Mouse (Mus musculus) CH12.LX (cell line): ENCODE data around the gene B230104I21Rik. TPM values are rescaled to one million over a fixed set of nuclear protein-coding genes. Genes with fewer than 3 reads are reported as not detected.

Experiments
- DNase-seq: peaks from one replicate; pipeline ENCODE4 v3.0.0-alpha.2; 2013; ENCODE audit errors: extremely low read depth
- H3K27ac ChIP-seq: 2 replicates; pipeline ENCODE4 v1.5.1; 2012; ENCODE audit warnings: low read depth, mild to moderate bottlenecking, control low read depth, moderate library complexity; ENCODE audit not compliant: insufficient read depth
- H3K27me3 ChIP-seq: replicated peaks from 2 replicates; pipeline ENCODE3; 2012; ENCODE audit warnings: inconsistent platforms
- H3K36me3 ChIP-seq, 2 experiments: replicated peaks in 1 of 2; 2 replicates each; pipeline versions ENCODE3 to v1.6.1; 2012; ENCODE audit warnings: inconsistent platforms in 1 of 2, low read length in 1 of 2, mild to moderate bottlenecking in 1 of 2, mixed read lengths in 1 of 2, moderate library complexity in 1 of 2; ENCODE audit not compliant: control insufficient read depth in 1 of 2, insufficient read depth in 1 of 2
- H3K4me1 ChIP-seq, 2 experiments: 2 replicates each; pipeline ENCODE4 v1.6.1; 2012; ENCODE audit warnings: inconsistent platforms in 1 of 2, moderate library complexity in 1 of 2; ENCODE audit not compliant: insufficient read depth in 2 of 2, control insufficient read depth in 1 of 2
- H3K4me2 ChIP-seq: 2 replicates; pipeline ENCODE4 v1.6.1; 2012; ENCODE audit warnings: low read depth, mild to moderate bottlenecking, control low read depth; ENCODE audit not compliant: poor library complexity, insufficient read depth, severe bottlenecking
- H3K4me3 ChIP-seq, 3 experiments: fragments of 150-350 bp in 1 of 3; sonication (generic) in 1 of 3; replicated peaks in 1 of 3; 2 replicates each; pipeline versions ENCODE3 to v1.5.1; 2011 to 2012; ENCODE audit warnings: low read depth in 2 of 3, low read length in 2 of 3, mild to moderate bottlenecking in 2 of 3, moderate library complexity in 2 of 3, control low read depth in 1 of 3, improper control_type of control experiment in 1 of 3, inconsistent platforms in 1 of 3, mixed read lengths in 1 of 3; ENCODE audit not compliant: poor library complexity in 1 of 3
- H3K79me2 ChIP-seq: replicated peaks from 2 replicates; pipeline ENCODE4 v1.6.1; 2012; ENCODE audit warnings: mild to moderate bottlenecking, moderate library complexity; ENCODE audit not compliant: control insufficient read depth, poor library complexity, insufficient read depth, severe bottlenecking; ENCODE audit errors: extremely low read depth
- H3K9ac ChIP-seq: 2 replicates; pipeline ENCODE4 v1.6.1; 2012; ENCODE audit warnings: low read depth, mild to moderate bottlenecking, control low read depth, moderate library complexity; ENCODE audit not compliant: insufficient read depth
- H3K9me3 ChIP-seq: replicated peaks from 2 replicates; pipeline ENCODE3; 2012; ENCODE audit warnings: low read length, inconsistent platforms, mixed read lengths
- CHD1 ChIP-seq: IDR thresholded peaks from 2 replicates; pipeline ENCODE4 v1.6.1; 2012; ENCODE audit warnings: low read depth, low read length, improper control_type of control experiment, inconsistent platforms
- CHD2 ChIP-seq: IDR thresholded peaks from 2 replicates; pipeline ENCODE4 v1.6.1; 2011; ENCODE audit warnings: low read length, improper control_type of control experiment
- CTCF ChIP-seq, 2 experiments: IDR thresholded peaks in 1 of 2; conservative IDR thresholded peaks in 1 of 2; 2 replicates each; pipeline ENCODE4 v1.5.1; 2011 to 2012; ENCODE audit warnings: low read depth in 2 of 2, low read length in 2 of 2, improper control_type of control experiment in 1 of 2, inconsistent platforms in 1 of 2, mild to moderate bottlenecking in 1 of 2, moderate library complexity in 1 of 2
- E2F4 ChIP-seq: IDR thresholded peaks from 2 replicates; pipeline ENCODE4 v1.6.1; 2011; ENCODE audit warnings: low read depth, low read length, improper control_type of control experiment; ENCODE audit not compliant: insufficient replicate concordance
- ELF1 ChIP-seq: IDR thresholded peaks from 2 replicates; pipeline ENCODE4 v1.6.1; 2014; ENCODE audit warnings: low read depth, mild to moderate bottlenecking, inconsistent platforms, low read length, improper control_type of control experiment
- IRF4 ChIP-seq: IDR thresholded peaks from 2 replicates; pipeline ENCODE4 v1.6.1; 2014; ENCODE audit warnings: low read depth, mild to moderate bottlenecking, inconsistent platforms, low read length, improper control_type of control experiment
- MAX ChIP-seq: IDR thresholded peaks from 2 replicates; pipeline ENCODE4 v1.6.1; 2011; ENCODE audit warnings: low read length, improper control_type of control experiment
- MAZ ChIP-seq: IDR thresholded peaks from 2 replicates; pipeline ENCODE4 v1.6.1; 2012; ENCODE audit warnings: low read depth, mild to moderate bottlenecking, inconsistent platforms, low read length, improper control_type of control experiment, moderate library complexity
- MYC ChIP-seq: IDR thresholded peaks from 2 replicates; pipeline ENCODE4 v1.6.1; 2011; ENCODE audit warnings: low read depth, mild to moderate bottlenecking, improper control_type of control experiment, low read length
- PAX5 ChIP-seq: IDR thresholded peaks from 2 replicates; pipeline ENCODE4 v1.6.1; 2012; ENCODE audit warnings: low read length, inconsistent platforms, mixed read lengths
- RAD21 ChIP-seq: IDR thresholded peaks from 2 replicates; pipeline ENCODE4 v1.6.1; 2011; ENCODE audit warnings: low read depth, mild to moderate bottlenecking, low read length, improper control_type of control experiment, moderate library complexity
- UBTF ChIP-seq: IDR thresholded peaks from 2 replicates; pipeline ENCODE4 v1.6.1; 2012; ENCODE audit warnings: low read depth, mild to moderate bottlenecking, inconsistent platforms, low read length, improper control_type of control experiment, moderate library complexity
- dilution Hi-C: fragments of 300-500 bp; cut with MboI; formaldehyde crosslinking; loops from 2 replicates; pipeline ENCODE4 v1.14.3; 2020; ENCODE audit warnings: low sequenced_read_pairs; ENCODE audit not compliant: extremely low pct_unique_long_range_greater_than_20kb, extremely low pct_ligation_motif_present
- in situ Hi-C: fragments of 300-500 bp; cut with MboI; formaldehyde crosslinking; loops from 3 replicates; pipeline ENCODE4 v1.14.3; 2019; ENCODE audit warnings: low sequenced_read_pairs, low pct_ligation_motif_present, low pct_unique_long_range_greater_than_20kb, mixed read lengths
- polyA plus RNA-seq: library from polyadenylated mRNA; unstranded; fragments of >175 nt; gene quantifications from 2 replicates; pipeline ENCODE4 v1.2.1, GENCODE M21; 2012; ENCODE audit warnings: low read depth; ENCODE audit not compliant: insufficient read length
- total RNA-seq, 2 experiments: library from RNA; depleted of rRNA; stranded (reverse); fragments of 300-350 nt in 1 of 2; fragments of >200 nt in 1 of 2; gene quantifications; 2 replicates each; pipeline ENCODE4 v1.2.3; 2012 to 2014

Gene B230104I21Rik
- total and polyA plus RNA-seq, 3 experiments: not detected

DNA sequence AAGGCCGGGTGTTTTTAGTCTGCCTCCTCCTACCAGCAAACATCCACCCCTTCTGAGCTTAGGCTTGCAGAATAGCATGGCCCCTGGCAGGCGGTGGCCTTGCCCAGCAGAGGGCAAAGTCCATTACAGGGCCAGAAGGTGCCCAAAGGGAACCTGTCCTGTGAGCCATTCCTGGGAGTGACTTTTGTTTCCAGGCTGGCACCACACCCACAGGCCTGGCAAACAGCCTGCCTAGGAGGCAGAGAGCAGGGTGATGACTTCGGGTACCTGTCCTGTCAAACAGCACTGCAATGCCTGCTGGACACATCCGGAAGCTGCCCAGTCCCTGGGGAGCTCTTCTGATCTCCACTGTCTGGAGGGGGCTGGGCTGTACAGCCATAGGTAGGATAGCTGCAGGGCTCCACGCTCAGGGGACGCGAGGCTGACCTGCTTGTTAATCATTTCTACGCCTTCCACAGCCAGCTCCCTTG is 41.6 kb upstream of the B230104I21Rik start:
- H3K9ac ChIP-seq: no peak overlapping the region
- no peak overlapping the region for H3K4me3 ChIP-seq
- dilution Hi-C loops: no loop called here
- no peaks in the 10 kb centered on the region for H3K36me3 ChIP-seq
- no peak overlapping the region for H3K4me2 ChIP-seq
- DNase-seq: no peak
- H3K4me1 ChIP-seq: no peaks in the 10 kb centered on the region
- no peaks in the 10 kb centered on the region for H3K79me2 ChIP-seq
- in situ Hi-C loops: no loop called here
- no peak for TF ChIP-seq CTCF (conservative IDR thresholded peaks at IDR 0.05 in 1 of 2, IDR thresholded peaks at IDR 0.05 in 1 of 2; ENCODE audit: low read depth in 2 of 2, low read length in 2 of 2)
- no peak overlapping the region for H3K27ac ChIP-seq
- peaks cover 93% of the 10 kb centered on the region for H3K9me3 ChIP-seq
- H3K27me3 ChIP-seq: no peaks in the 10 kb centered on the region

DNA sequence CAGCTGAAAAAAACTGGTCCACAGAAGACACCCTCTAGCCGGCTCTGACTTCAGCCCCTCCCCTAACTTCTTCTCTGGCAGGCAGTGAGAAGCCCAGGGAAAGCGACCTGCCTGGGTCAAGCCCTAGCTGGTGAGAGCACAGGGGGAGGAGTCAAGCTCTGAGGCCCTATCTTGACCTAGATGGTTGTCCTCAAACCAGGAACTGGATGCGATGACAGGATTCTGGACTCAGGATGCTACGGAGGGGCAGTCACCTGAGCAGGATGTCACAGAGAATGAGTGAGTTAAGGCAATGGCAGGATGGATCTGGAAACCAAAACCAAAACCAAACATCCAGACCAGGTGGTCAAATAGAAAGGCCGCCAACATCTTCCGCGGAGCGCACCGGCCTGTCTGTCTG is 38.2 kb upstream of the B230104I21Rik start:
- Histone ChIP-seq H3K4me2 (no peak overlapping the region), H3K79me2 (no peaks in the 10 kb centered on the region), H3K27me3 (no peaks in the 10 kb centered on the region), H3K9ac (no peak overlapping the region), H3K4me3 (peak overlapping the region in 1 of 3 experiments; percentile 14)
- DNase-seq: no peak
- no peak for TF ChIP-seq UBTF
- no peak for TF ChIP-seq CTCF (conservative IDR thresholded peaks at IDR 0.05 in 1 of 2, IDR thresholded peaks at IDR 0.05 in 1 of 2; ENCODE audit: low read depth in 2 of 2, low read length in 2 of 2)
- TF ChIP-seq IRF4: no peak
- no peak for TF ChIP-seq ELF1
- no peak for TF ChIP-seq CHD1
- no peak for TF ChIP-seq RAD21
- TF ChIP-seq MYC: no peak
- TF ChIP-seq PAX5: no peak
- TF ChIP-seq CHD2: no peak
- no peak for TF ChIP-seq E2F4
- no peak for TF ChIP-seq MAZ
- TF ChIP-seq, all 38 proteins: peak for 0
- no peak overlapping the region for H3K27ac ChIP-seq
- in situ Hi-C loops (no loop called here), dilution Hi-C loops (no loop called here)
- no peaks in the 10 kb centered on the region for H3K4me1 ChIP-seq
- no peaks in the 10 kb centered on the region for H3K36me3 ChIP-seq
- H3K9me3 ChIP-seq: peaks cover 92% of the 10 kb centered on the region

DNA sequence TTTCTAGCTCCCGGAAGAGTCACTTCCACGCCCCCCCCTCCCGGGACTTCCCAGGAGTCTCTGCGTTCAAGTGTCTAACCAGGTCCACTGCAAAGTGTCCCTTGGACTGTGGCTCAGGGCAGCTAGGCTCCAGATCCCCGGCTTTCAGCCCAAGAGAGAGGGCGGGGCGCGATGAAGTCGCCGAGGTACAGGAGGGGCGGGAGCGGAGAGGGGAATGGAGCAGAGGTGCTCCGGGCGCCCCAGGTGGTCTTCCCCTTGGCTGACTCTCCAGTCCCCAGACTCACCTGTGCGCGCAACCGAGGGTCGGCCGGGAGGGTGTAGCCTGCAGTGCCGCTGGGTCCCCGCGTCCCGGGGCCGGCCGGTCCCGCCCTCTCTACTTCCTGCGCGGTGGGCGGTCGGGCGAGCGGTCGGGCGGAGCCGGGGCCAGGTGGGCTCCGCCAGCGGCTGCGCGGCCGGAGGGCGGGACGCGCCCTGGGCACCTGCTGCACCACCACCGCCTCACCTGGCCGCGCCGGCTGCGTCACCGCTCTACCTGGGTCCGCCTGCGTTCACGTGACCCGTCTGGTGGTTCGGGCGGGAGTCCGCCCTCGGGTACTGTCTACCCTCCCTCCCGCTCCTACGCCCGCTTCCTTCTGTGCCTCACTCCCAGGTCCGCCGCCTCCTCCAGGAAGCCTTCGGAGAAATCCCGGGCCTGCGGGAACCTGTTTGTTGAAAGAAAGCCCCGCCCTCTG is 36.2 kb upstream of the B230104I21Rik start:
- dilution Hi-C loops: no loop called here

More for the DNA sequence above, 36.2 kb upstream of the B230104I21Rik start:
- no peaks in the 10 kb centered on the region for H3K36me3 ChIP-seq
- in situ Hi-C loops: no loop called here
- no peaks in the 10 kb centered on the region for H3K27me3 ChIP-seq
- peaks cover 77% of the 10 kb centered on the region for H3K9me3 ChIP-seq
- no peak overlapping the region for H3K27ac ChIP-seq
- H3K4me2 ChIP-seq: no peak overlapping the region
- no peak overlapping the region for H3K4me3 ChIP-seq
- no peak for TF ChIP-seq MAX
- TF ChIP-seq, all 38 proteins: peak for 0
- no peak overlapping the region for H3K9ac ChIP-seq
- no peaks in the 10 kb centered on the region for H3K4me1 ChIP-seq
- no peak for DNase-seq
- H3K79me2 ChIP-seq: no peaks in the 10 kb centered on the region
